Mouse (Mus musculus) CH12.LX (cell line): ENCODE data around the gene Ly75.

Source experiments
- CHD2 ChIP-seq: IDR thresholded peaks from 2 replicates; pipeline ENCODE4 v1.6.1; 2011; ENCODE audit warnings: low read length, improper control_type of control experiment
- CTCF ChIP-seq, 2 experiments: IDR thresholded peaks in 1 of 2; conservative IDR thresholded peaks in 1 of 2; 2 replicates each; pipeline ENCODE4 v1.5.1; 2011 to 2012; ENCODE audit warnings: low read depth in 2 of 2, low read length in 2 of 2, improper control_type of control experiment in 1 of 2, inconsistent platforms in 1 of 2, mild to moderate bottlenecking in 1 of 2, moderate library complexity in 1 of 2
- JUN ChIP-seq: IDR thresholded peaks from 2 replicates; pipeline ENCODE4 v1.6.1; 2011; ENCODE audit warnings: low read depth, mild to moderate bottlenecking, low read length, improper control_type of control experiment, moderate library complexity; ENCODE audit not compliant: insufficient read depth
- MEF2A ChIP-seq: IDR thresholded peaks from 2 replicates; pipeline ENCODE4 v1.6.1; 2014; ENCODE audit warnings: low read depth, mild to moderate bottlenecking, inconsistent platforms, low read length, improper control_type of control experiment, borderline replicate concordance
- NRF1 ChIP-seq: IDR thresholded peaks from 2 replicates; pipeline ENCODE4 v1.6.1; 2014; ENCODE audit warnings: low read depth, mild to moderate bottlenecking, inconsistent platforms, low read length, improper control_type of control experiment, moderate library complexity
- POLR2A ChIP-seq: IDR thresholded peaks from 2 replicates; pipeline ENCODE4 v1.6.1; 2011; ENCODE audit warnings: low read depth, mild to moderate bottlenecking, improper control_type of control experiment, low read length
- POLR2AphosphoS2 ChIP-seq: IDR thresholded peaks from 2 replicates; pipeline ENCODE4 v1.6.1; 2011; ENCODE audit warnings: low read depth, low read length, improper control_type of control experiment
- USF1 ChIP-seq: IDR thresholded peaks from 2 replicates; pipeline ENCODE4 v1.6.1; 2014; ENCODE audit warnings: low read depth, mild to moderate bottlenecking, inconsistent platforms, low read length, improper control_type of control experiment
- USF2 ChIP-seq: conservative IDR thresholded peaks from 2 replicates; pipeline ENCODE4 v1.6.1; 2011; ENCODE audit warnings: low read depth, low read length, improper control_type of control experiment
- ZC3H11A ChIP-seq: IDR thresholded peaks from 2 replicates; pipeline ENCODE4 v1.6.1; 2012; ENCODE audit warnings: low read depth, mild to moderate bottlenecking, inconsistent platforms, low read length, improper control_type of control experiment
- ZNF384 ChIP-seq: IDR thresholded peaks from 2 replicates; pipeline ENCODE4 v1.6.1; 2012; ENCODE audit warnings: low read depth, low read length, improper control_type of control experiment, inconsistent platforms

GRCm38 (mm10) chr2:60430315-60431021 is 47.4 kb upstream of the Ly75 start:
- TF ChIP-seq MEF2A (no peak), USF2 (no peak), CTCF (conservative IDR thresholded peaks at IDR 0.05 in 1 of 2, IDR thresholded peaks at IDR 0.05 in 1 of 2; ENCODE audit: low read depth in 2 of 2, low read length in 2 of 2) (no peak), USF1 (no peak), POLR2A (no peak), NRF1 (no peak), POLR2AphosphoS2 (no peak), ZNF384 (no peak), CHD2 (no peak), ZC3H11A (no peak), JUN (no peak)
